Mouse (Mus musculus): ENCODE data around the gene Inca1. TPM values are rescaled to one million over a fixed set of nuclear protein-coding genes. Genes with fewer than 3 reads are reported as not detected.

Gene Inca1
- polyA plus RNA-seq, 3 experiments from 2014 or later: 0.44 to 1.0 TPM; not detected in 1

DNA sequence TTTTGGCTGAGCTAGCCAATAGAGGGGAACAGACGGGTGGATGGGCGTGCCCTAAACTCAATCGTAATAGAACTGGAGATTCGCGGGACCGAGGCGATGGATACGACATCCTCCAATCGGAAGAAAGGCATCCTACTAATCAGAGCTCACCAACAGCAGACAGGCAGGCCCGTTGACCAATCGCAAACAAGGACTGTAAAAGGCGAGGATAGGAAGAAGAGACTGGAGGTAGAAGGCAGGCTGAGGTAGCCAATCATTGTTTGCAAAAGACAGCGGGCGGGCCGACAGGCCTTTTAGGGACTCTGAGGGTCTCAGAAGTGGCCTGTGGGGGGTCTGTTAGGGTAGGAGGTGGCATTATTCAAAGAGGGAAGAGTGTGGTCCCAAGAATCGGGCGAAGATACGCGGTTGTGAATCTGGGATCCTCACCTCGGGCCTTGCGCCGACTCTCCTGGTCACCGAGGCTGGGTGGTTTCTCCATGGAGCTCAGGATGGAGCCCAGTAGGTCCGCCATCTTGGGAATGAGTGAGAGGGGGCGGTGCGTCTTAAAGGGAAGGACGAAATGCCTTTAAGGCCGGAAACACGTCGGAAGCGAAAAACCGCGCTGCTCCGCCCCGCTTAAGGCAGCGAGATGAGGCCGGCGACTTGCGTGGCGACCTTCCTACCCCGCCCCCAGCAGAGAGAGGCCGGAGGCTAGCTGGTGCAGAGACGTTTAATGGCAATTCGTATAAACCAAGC, 31.0 kb downstream of the Inca1 start, which contains the start of gene Spag7:
Spag7 (minus strand) TSS at position 646 of the 735 bp plus-strand sequence.
- peak; percentile 89 for ATAC-seq

DNA sequence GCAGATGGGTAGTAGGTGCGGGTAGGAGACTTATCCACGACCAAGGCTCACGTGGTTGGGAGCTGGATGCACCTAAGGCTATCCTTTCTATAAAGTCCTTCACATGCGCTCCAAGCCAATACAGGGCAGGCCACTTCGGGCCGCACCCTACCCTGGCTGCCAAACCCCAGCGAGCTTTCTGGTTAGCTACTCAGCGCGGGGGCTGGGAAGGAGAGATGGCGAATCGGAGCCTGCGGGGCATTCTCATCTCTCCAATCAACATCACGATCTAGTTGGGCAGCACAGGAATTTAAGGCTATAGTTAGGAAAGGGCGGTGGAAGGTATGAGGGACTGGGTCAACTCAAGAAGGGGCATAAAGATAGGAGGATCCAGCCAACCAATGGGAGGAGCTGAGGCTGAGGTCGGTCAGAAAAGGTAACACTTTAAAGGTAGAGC, 31.6 kb downstream of the Inca1 start:
- ATAC-seq: peak; percentile 6

DNA sequence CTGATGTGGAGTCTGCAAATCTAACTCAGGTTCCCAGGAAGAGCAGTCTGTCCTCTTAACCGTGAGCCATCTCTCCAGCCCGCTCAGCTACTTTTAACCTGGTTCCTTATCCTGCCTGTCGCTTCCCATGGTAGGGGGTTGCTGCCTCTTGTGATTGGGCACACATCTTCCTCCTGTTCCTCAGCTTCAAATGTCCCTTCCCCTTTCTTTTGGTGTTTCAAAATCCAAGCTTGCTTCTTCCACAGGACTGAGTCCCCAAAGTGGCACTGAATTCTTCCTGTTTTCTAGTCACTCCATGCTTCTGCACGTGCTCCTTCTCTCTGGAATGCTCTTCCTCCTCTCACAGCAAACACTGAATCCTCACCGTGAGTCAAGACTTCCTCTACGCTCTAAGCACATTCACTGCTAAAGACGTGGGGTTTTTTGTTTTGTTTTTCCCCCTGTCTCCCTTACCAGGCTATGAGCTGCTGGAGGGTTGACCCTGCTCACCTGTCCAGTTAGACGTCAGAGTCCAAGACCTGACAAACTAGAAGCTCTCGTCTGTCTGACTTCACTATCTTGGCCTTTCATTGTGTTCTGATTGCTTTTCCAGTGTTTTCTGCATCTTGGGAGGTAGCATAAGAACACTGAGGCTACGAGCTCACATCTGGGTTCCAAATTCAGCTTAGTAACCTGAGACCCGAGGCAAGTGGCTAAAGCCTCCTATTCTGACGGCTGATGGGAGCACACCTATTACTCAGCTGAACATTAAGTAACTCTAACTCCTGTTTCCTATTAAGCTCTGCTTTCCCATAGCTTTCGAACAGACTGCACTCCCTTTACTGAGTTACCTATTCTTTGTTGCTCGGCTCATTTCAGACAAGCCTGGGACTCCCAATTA, 32.4 kb downstream of the Inca1 start:
- no peak for ATAC-seq

DNA sequence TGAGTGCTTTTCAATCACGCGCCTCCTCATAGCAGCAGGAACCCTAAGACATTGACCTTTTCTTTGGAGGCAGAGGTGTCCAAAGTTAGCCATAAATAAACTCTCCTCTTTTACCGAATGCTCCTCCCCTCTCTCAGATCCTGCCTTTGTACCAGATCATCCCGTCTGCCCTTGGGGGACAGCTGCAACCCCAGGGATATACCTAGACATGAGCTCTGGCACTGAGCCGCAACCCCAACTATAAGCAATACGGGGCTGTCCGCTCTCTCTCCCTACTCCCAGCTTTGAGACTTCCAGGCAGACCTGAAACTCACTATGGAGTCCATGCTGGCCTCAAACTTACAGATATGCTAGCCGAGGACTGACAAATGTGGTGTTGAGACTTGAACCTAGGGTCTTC, 33.3 kb downstream of the Inca1 start:
- ATAC-seq: no peak

DNA sequence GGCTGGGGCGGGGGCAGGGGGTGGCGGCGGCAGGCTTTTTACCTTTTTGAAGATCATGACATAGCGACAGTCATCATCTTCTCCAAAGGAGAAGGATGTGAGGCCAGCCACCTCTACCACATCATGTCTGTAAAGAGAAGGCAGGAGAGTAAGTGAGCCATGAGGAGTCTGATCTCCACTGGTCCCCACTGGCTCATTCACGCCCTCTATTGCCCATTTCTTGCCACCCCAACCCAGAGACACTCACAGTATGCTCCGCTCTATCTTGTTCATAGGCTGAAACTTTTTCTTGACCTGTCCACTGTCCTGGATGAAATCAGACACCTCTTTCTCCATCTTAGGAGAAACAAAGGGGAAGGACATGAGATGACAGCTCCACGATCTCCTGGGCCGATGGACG, 35.2 kb downstream of the Inca1 start:
- ATAC-seq: no peak

DNA sequence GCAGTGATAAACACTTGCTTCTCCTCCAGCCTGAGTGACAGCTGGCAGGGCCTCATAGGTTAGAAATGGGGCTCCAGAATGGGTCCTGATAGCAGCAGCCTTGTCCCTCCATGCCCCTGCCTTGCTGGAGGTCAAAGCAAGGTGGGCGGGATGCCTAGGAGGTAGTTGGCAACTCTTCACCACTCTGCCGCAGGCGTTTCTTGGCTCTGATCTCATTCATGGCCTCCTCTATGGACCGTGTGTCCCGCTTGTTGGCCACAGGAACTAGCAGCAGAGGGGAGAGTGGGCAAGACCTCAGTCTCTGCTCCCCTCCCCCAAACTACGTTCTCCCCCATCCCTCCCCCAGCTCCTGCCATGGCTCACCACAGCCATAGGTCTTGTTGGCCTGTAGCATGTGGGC, 36.0 kb downstream of the Inca1 start:
- no peak for ATAC-seq

DNA sequence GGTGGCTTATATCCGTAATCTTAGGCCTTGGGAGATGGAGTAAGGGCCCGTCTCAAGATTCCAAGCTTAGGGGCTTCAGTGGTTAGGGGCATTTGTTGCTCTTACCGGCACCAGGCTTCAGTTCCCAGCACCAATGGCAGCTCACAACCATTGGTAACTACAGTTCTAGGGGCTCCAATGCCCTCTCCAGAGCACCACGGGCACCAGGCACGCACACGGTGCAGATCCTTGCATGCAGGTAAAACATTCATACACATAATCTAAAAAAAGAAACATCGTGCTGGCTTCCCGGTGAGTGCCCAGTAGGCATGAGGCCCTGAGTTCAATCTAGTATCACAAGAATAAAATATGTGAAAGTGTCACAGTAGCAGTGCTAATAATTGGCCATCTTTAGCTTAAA, 36.9 kb downstream of the Inca1 start:
- no peak for ATAC-seq

DNA sequence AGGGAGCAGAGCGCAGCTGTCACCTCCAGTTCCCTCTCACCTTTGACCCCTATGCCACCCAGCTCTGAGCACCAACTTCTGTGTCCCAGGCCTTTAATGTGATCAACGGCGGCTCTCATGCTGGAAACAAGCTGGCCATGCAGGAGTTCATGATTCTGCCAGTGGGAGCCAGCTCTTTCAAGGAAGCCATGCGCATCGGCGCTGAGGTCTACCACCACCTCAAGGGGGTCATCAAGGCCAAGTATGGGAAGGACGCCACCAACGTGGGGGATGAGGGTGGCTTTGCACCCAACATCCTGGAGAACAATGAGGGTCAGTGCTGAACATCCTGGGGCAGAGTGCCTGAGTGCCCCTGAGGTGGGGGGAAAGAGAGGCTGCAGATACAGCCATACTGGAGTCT, 39.4 kb downstream of the Inca1 start:
- ATAC-seq: no peak

DNA sequence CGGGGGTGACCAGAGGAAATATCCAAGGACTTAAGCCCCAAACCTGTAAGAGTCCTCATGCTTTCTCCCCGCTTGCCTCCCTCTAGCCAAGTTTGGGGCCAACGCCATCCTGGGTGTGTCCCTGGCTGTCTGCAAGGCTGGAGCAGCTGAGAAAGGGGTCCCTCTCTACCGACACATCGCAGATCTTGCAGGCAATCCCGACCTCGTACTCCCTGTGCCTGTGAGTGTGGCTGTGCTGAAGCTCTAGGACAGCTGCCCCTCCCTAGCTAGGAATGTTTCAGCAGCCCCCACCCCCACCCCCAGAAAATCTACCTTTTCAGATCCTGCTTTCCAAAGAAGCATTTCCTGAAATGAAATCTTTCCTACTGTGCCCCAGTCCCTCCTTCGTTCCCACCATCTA, 41.0 kb downstream of the Inca1 start:
- ATAC-seq: no peak

DNA sequence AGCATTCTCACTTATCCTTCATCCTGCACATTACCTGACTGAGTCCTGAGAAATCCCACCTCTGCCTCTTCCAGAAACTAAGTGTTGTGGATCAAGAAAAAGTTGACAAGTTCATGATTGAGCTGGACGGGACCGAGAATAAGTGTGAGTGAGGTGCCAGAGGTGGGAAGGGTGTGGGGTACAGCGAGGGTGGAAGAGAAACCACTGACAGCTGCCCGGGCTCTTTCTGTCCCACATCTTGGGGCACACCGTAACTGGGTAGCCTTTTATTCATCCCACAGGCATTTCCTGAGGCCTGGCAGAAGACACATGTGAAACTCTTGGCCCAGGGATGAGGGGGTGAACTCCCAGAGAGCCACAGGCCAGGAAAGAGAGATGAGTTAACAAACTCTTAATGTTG, 41.4 kb downstream of the Inca1 start:
- no peak for ATAC-seq

DNA sequence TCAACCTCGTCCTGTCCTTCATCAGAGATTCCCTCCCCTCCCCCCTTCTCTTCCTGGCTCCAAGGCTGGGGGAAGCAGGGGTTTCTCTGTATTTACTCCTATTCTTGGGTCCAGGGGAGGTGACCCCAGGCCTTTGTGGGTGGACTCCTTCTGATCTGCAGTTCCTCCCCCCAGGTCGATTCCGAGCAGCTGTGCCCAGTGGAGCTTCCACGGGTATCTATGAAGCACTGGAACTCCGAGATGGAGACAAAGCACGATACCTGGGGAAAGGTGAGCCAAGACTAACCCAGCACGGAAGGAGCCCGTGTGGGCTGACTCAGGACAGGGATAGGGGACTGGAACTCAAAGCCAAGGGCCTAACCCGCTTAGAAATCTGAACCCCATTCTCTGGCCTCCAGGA, 42.0 kb downstream of the Inca1 start:
- ATAC-seq: no peak

DNA sequence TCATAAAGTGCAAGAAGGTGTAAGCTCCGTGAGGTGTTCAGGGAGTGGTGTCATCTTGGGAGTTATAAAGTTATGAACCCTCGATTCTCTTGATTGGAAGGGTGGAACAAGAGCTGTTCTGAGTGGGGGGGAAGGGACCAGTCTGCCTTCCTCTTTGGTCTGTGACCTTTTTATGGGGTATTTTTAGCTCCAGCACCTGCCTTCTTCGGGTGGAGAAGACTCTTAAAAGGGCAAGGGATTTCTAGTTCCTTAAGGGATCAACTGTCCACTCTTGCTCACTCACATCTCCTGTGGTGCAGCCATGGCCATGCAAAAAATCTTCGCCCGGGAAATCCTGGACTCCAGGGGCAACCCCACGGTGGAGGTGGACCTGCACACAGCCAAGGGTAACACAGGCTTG, 42.4 kb downstream of the Inca1 start:
- ATAC-seq: no peak

DNA sequence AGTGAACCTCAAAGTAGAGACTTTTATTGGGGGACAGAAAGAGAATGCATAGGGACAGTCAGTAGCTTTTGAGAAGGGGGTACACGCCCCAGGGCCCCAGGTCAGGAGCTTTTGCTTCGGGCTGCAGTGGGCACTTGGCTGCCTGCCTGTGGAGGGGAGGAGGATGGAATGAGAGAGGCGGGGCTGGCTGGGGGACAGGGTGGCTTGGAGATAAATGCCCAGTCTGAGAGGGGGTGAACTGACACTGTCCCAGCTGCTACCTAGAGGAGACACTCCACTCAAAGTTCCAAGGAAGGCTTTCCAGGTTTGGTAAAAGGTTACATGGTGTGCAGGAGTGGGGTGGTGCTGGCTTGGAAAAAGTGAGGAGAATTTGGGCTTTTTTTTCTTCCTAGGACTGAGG, 43.0 kb downstream of the Inca1 start, which contains the start of gene Eno3:
Eno3 (plus strand) TSS at position 239 of the 400 bp plus-strand sequence.
- no peak for ATAC-seq

DNA sequence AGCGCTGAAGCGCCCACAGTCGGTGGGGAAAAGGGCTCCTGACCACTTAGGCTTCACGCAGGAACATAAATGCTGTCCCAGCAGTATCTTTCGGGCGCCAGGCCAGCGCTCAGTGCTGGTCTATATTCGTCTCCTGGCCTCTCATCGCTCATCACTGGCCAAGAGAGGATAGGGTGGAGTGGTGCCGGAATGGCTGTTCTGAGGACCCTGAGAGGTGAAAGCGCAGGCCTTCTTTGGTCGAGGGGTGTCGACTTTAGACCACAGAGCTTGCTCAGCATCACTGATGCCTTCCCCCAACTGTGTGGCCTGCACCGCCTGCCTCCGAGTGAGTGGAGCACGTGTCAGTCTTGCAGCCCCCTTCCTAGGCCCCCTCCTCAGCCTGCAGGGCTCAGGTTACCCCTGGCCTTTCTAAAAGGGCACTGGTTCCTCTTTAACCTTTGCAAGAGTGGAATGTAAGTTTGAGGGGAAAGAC, 43.5 kb downstream of the Inca1 start:
- ATAC-seq: no peak

DNA sequence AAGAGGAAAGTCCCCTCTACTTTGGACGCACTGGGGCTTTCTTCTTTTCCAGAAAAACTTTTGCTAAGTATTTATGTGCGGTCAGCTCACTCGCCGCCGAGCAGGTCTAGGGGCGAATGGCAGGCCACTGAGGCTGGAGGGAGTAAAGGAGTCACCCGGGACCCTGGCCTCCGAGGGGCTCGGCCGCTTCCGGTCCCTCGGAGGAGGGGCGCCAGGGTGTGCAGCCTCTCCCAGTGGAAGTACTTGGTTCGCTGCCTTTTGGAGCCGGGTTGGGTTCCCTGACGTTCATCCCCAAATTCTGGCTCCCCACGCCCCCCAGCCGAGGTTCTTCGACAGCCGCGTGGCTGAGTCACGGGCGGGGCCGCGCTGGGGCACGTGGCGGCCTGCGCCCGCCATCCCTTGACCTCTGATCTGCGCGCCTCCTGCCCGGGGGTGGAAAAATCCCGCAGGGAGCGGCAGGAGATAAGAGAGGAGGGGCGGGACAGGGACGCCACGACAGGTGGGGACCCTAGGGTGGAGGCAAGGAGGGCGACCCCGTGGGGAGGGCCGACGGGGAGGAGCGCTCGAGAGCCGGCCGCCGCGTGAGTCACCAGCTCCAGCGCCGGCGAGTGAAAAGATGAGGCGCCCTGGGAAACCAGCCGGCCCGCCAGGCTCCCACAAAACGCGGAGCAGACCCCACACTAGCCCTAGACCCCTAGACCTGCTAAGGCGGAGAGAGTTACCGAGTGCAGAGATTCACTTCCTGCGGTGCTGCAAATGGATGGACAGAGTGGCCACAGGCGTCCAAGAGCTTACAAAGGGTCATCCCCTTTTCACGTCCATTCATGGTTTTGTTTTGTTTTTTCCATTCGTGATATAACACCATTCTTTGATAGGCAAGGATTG, 44.1 kb downstream of the Inca1 start:
- ATAC-seq: peak; percentile 9

DNA sequence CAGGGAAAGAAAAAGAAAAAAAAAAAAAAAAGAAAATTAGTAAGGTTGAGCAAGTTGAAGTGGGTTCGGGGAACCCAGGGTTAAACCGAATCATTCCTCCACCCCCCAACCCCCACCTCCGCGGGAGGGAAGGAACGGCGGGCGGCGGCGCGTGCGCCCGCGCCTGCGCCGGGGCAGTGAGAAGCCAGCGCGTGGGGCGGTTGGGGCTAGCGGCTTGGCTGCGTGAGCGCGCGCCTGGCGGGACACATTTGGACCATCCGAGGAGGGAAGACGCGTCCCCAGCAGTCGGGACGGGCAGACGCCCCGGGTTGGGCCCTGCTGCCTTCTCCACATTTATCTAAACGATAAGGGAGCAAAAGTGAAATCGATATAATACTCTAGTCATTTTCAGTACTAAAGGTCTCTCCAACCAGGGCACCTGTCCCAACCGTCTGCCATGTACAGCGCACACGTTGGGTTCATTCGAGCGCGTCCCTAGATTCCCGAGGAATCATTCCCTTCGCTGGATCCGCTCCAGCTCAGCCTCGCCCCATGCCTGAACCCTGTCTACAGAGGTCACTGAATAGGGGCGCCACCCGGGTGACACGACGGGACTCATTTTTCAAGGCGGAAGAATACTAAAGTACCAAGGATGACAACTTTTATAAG, 44.9 kb downstream of the Inca1 start:
- ATAC-seq: peak; percentile 27

DNA sequence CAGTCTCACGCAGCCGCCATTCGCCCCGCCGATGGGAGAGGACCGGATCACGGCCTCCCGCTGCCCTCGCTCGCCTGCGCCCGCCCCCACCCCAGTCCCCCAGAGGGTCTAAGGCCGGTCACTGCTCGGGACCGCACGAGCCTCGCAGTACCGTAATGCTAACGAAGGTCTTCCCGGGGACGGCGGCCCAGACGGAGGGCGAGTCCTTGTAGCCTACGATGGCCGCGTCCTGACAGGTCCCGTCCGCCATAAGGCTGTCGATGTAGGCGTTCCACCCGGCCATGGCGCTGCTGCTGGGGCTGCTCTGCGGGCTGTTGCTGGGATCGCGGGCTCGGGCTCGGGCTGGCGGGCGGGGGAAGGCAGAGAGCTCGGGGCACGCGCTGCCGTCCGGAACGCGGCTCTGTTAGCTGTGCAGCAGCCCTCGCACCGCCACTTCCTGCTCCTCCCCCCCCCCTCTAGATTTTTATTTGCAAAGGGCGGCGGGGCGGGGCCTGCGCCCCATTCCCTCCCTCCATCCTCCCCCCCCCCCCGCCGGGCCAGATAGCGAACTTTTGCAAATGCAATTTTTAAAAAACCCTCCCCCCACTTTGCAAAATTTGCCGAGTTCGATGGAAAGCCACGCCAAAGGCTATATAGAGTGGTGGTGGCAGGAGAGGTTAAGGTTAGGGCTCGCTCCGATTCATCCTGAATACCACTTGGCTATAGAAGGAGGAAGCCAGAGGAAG, 45.6 kb downstream of the Inca1 start, which contains the start of gene Pfn1:
Pfn1 (minus strand) TSS at position 447 of the 725 bp plus-strand sequence.
- peak; percentile 45 for ATAC-seq

DNA sequence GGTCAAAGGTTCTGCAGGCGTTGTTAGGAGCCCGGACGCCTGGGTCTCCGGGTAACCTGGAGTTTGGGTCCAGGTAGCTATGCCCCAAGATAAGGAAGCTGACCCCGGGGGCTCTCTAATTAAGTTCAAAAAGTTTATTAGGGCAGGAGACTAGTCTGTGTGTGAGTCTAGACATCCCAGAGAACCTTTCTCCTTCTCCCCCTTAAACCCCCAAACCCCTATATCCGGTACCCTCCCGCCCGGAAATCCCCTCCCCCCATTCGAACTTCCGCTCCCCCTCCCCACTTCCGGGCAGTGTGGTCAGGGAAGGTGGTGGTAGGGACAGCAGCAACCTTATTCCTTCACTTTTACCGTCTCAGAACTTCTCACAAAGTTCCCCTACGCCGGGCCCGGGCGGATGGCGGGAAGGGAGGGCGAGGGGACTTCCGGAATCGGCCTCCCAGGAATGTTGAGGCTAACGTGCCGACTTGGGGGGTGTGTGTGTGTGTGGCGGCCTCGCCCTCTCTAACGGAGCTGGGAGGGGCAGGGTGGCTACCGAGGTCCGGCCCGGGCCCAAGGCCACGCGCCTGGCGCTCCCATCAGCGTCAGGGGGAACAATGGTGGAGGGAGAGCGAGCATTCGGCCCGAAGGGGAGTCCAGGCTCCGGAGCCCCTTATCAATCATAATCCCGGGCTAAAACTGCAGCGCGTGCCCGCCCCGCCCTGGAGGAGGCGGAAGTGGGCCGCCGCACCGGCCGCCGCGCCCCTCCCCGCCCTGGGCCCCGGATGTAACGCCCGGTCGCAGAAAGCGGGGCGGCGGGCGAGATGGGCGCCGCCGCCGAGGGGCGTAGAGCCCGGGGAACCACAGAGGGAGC, 46.4 kb downstream of the Inca1 start:
- no peak for ATAC-seq

DNA sequence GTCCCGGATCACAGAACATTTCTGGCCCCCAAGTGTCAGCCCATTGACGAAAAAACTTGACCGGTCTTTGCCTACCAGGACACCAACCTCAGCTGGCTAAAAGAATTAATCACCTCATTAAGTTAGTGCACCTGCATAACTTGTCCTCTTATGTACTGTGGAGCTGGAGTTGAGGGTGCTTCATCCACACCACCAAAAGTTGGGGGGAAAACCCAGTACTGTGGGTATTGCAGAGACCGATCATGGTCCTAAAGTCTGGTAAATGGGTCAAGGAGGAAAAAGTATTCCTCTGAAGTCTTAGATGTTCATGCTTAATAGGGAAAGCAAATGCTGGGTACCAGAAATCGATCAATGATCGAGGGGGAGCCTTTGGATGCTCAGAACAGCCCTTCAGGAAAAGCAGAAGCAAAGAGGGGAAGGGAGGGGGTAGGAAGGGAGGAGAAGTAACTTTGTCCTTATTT, 47.0 kb downstream of the Inca1 start:
- ATAC-seq: no peak
